Mouse (Mus musculus) heart, embryonic 11.5 days (tissue): ENCODE measurements around the gene Rpusd1. TPM values are rescaled to one million over a fixed set of nuclear protein-coding genes. Genes with fewer than 3 reads are reported as not detected.
"Not testable (repeated sequence)": the region's sequence is repeated elsewhere in the genome, so short reads cannot be mapped to it uniquely, and the experiment has no call there.

ENCODE experiments used
- ATAC-seq: fragments of 200-750 bp; cut with Nextera tagmentation; replicated peaks from 2 replicates; pipeline ENCODE4 v1.8.0; 2017; ENCODE audit warnings: moderate library complexity; ENCODE audit not compliant: insufficient number of reproducible peaks, low FRiP score, low TSS enrichment
- H3K27ac ChIP-seq: fragments of 300-500 bp; sonication (generic); 2 replicates; pipeline ENCODE4 v1.5.1; 2014; ENCODE audit warnings: mild to moderate bottlenecking, low read depth, low read length
- H3K27me3 ChIP-seq: fragments of 300-500 bp; sonication (generic); 2 replicates; pipeline ENCODE4 v1.6.1; 2014; ENCODE audit warnings: mild to moderate bottlenecking, low read length, mixed read lengths; ENCODE audit not compliant: control insufficient read depth, insufficient read depth
- H3K36me3 ChIP-seq: fragments of 300-500 bp; sonication (generic); 2 replicates; pipeline ENCODE4 v1.6.1; 2014; ENCODE audit warnings: mild to moderate bottlenecking, low read length, moderate library complexity, mixed read lengths; ENCODE audit not compliant: control insufficient read depth, insufficient read depth
- H3K4me1 ChIP-seq: fragments of 300-500 bp; sonication (generic); 2 replicates; pipeline ENCODE4 v1.6.1; 2014; ENCODE audit warnings: low read length; ENCODE audit not compliant: control insufficient read depth, insufficient read depth
- H3K4me2 ChIP-seq: fragments of 300-500 bp; sonication (generic); 2 replicates; pipeline ENCODE4 v1.6.1; 2014; ENCODE audit warnings: mild to moderate bottlenecking, moderate library complexity
- H3K4me3 ChIP-seq: fragments of 300-500 bp; sonication (generic); 2 replicates; pipeline ENCODE4 v1.5.1; 2014; ENCODE audit warnings: low read depth, low read length
- H3K9ac ChIP-seq: fragments of 300-500 bp; sonication (generic); 2 replicates; pipeline ENCODE4 v1.6.1; 2014; ENCODE audit warnings: mild to moderate bottlenecking, low read depth, low read length, moderate library complexity
- H3K9me3 ChIP-seq: fragments of 300-500 bp; sonication (generic); replicated peaks from 2 replicates; pipeline ENCODE4 v1.6.1; 2016; ENCODE audit warnings: low read length; ENCODE audit not compliant: control insufficient read depth
- WGBS: fragments of 180-500 bp; shearing (Covaris S2); extraction: QIAGEN DNeasy Blood & Tissue Kit; methylation state at CpG from one replicate; pipeline ENCODE4 v1.1.7; 2014; ENCODE audit not compliant: insufficient replicate concordance; 5-methylcytosine and 5-hydroxymethylcytosine counted together
- polyA plus RNA-seq: library from polyadenylated mRNA; unstranded; fragments of >200 nt; fragmentation: Nextera tagmentation; extraction: Ambion mirVana; gene quantifications from 2 replicates; pipeline ENCODE4 v1.2.1, GENCODE M21; 2014

Rpusd1 gene
- polyA plus RNA-seq, 1 experiment from 2014 or later, result 12.9 TPM

DNA sequence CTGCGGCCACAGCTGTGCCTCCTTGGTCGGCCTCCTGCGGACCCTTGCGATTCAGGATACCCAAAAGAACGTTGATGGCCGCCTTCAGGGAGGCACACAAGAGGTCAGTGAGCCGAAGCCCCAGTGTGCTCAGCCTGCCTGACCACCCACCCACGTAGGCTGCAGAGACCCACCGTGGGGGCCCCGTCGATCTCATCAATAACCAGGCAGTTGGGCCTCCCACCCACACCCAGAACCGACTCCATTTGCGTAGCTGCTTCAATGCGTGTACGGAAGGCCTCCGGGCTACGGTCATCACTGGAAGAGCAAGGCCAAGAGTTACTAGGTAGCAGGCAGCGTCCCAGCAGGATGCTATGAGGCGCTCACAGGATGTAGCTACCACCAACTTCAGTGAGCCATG lies 4.0 kb upstream of the Rpusd1 start:
- Histone ChIP-seq H3K4me2 (no peak overlapping the region), H3K27me3 (peaks cover 6% of the 10 kb centered on the region; the same call in 1 of the 2 replicates), H3K36me3 (peaks cover 5% of the 10 kb centered on the region), H3K4me1 (peaks cover 15% of the 10 kb centered on the region), H3K9ac (no peak overlapping the region), H3K4me3 (no peak overlapping the region), H3K9me3 (no peaks in the 10 kb centered on the region), H3K27ac (no peak overlapping the region)
- 92% methylated on average over 19 of the region's 19 CpGs for WGBS
- ATAC-seq, result no peak

DNA sequence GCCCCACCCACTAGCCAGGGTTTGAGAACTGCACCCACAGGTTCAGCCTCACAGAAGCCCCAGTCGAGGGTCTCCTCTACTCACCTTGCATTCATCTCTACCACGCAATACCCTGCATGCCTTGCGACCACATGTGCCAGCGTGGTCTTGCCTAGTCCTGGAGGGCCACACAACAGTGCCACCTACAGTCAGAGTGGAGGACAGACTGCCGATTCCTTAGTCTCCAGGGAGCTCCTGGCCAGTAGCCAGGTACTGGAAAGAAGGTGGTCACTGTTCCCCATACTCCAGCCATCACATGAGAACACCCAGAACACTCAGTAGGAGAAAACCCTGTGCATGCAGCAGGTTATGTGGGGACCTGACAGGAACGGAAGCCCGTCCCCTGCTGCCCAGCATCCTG lies 3.6 kb upstream of the Rpusd1 start:
- no peak for ATAC-seq
- no peak overlapping the region for H3K27ac ChIP-seq
- H3K9ac ChIP-seq, result no peak overlapping the region
- peaks cover 5% of the 10 kb centered on the region for H3K36me3 ChIP-seq
- H3K4me1 ChIP-seq, result peaks cover 18% of the 10 kb centered on the region
- WGBS, result 79% methylated on average over 7 of the region's 7 CpGs
- peaks cover 1% of the 10 kb centered on the region; the same call in 1 of the 2 replicates for H3K27me3 ChIP-seq
- H3K9me3 ChIP-seq, result no peaks in the 10 kb centered on the region
- H3K4me2 ChIP-seq, result no peak overlapping the region
- H3K4me3 ChIP-seq, result no peak overlapping the region

DNA sequence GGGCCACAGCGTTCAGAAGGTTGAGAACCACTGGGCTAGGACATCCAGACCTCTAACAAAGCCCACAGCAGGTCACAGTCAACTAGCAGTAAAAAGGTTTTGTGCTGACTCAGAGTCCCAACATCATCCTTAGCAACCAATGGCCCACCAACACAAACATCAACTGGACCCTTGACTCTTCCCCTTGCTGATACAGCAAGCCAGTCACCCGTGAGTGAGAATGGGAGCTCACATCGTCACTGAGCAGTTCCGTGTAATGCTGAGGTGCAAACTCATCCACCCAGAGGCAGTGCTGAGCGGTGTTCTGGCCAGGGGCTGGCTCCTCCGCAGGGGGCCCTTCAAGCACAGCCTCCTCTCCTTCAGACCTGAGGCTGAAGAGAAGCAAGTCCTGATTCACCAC lies 2.2 kb upstream of the Rpusd1 start:
- no peak overlapping the region for H3K4me2 ChIP-seq
- 81% methylated on average over 6 of the region's 6 CpGs for WGBS
- no peak overlapping the region for H3K4me3 ChIP-seq
- no peaks in the 10 kb centered on the region for H3K9me3 ChIP-seq
- H3K36me3 ChIP-seq, result peaks cover 5% of the 10 kb centered on the region
- no peak overlapping the region for H3K27ac ChIP-seq
- no peaks in the 10 kb centered on the region for H3K27me3 ChIP-seq
- H3K9ac ChIP-seq, result no peak overlapping the region
- no peak for ATAC-seq
- H3K4me1 ChIP-seq, result peaks cover 18% of the 10 kb centered on the region

DNA sequence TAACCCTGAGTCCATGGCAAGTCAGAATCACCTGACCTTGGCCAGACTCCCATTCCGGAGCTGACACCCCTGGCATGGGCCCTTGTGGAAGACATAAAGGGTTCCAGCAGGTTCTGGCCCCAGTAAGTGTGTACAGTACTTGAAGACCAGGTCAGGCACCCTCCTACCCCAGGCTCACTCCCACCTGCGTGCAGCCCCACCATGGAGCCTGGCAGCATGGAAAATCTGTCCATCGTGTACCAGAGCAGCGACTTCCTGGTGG lies 470 bp downstream of the Rpusd1 start:
- peaks cover 18% of the 10 kb centered on the region for H3K4me1 ChIP-seq
- no peak for ATAC-seq
- H3K36me3 ChIP-seq, result peaks cover 4% of the 10 kb centered on the region; the same call in 1 of the 2 replicates
- H3K9me3 ChIP-seq, result no peaks in the 10 kb centered on the region
- H3K27me3 ChIP-seq, result no peaks in the 10 kb centered on the region
- peak overlapping the region; percentile 97 for H3K4me2 ChIP-seq
- H3K4me3 ChIP-seq, result peak overlapping the region; percentile 60
- 0 out of 2 replicates have a peak overlapping the region, but pooled peaks have one; percentile 18 for H3K27ac ChIP-seq
- H3K9ac ChIP-seq, result peak overlapping the region; percentile 89
- WGBS, result 21% methylated on average over 4 of the region's 4 CpGs

DNA sequence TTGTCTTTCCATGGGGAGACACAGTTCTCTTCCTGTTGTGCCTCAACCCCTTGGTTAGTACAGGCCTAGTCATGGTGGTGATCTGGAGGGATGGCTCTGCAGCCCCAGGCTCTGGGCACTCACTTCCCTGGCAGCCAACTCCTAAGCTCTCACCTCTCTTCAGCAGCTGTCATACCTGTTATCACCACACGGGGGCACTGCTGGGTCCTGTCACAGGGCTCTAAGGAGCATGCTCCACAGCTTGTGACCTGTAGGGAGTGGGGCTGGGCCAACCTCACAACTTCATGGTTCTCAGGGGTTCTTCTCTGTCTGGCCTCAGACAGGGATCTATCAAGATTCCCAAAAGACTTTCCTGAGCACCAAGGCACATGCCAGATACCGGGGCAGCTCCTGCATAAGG lies 4.6 kb downstream of the Rpusd1 start:
- Histone ChIP-seq H3K9me3 (no peaks in the 10 kb centered on the region), H3K27me3 (peaks cover 5% of the 10 kb centered on the region; the same call in 1 of the 2 replicates), H3K4me1 (peaks cover 10% of the 10 kb centered on the region), H3K4me2 (no peak overlapping the region), H3K4me3 (no peak overlapping the region), H3K36me3 (peaks cover 4% of the 10 kb centered on the region; the same call in 1 of the 2 replicates), H3K27ac (no peak overlapping the region), H3K9ac (no peak overlapping the region)
- 14% methylated on average over 2 of the region's 2 CpGs for WGBS
- ATAC-seq, result no peak

DNA sequence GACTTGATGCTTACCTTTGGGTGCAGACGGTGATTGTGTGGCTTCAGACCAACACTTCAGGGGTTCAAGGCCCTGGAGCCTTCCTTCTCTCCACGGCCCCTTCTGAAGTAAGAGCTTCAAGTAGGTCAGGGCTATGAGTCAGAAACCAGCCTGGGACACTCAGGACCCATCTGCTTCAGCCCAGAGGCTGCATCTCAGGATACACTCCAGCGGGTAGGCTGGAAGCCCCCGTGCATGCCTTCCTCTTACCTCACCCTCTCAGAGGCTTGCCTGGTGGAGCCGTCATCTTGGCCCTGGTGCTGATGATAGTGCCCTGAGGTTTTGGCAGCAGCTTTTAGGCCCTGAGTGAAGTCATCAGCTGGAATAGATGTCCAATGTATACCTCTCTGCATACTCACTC lies 7.8 kb downstream of the Rpusd1 start:
- no peak for ATAC-seq
- H3K4me3 ChIP-seq, result no peak overlapping the region
- H3K9ac ChIP-seq, result no peak overlapping the region
- no peak overlapping the region for H3K4me2 ChIP-seq
- no peaks in the 10 kb centered on the region for H3K9me3 ChIP-seq
- WGBS, result 74% methylated on average over 5 of the region's 5 CpGs
- H3K36me3 ChIP-seq, result peaks cover 4% of the 10 kb centered on the region; the same call in 1 of the 2 replicates
- peaks cover 10% of the 10 kb centered on the region; the same call in 1 of the 2 replicates for H3K27me3 ChIP-seq
- no peak overlapping the region for H3K27ac ChIP-seq
- H3K4me1 ChIP-seq, result no peaks in the 10 kb centered on the region

DNA sequence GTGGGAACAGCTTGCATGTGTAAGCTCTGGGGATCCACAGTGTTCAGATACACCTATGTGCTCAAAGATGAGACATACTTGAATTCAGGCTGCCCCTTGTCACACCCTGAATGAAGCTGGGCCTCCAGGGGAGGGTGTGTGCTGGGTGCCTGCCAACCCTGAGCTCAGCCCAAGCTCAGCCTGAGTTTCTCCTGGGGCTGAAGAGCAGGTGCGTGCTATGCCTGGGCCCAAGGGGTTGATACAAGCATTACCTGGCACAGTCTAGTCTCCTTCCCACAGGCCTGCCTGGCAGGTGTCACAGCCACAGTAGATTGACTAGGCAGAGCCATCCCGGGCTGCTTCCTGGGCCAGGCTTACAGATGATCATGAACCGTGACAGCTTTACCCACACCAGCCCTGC lies 8.3 kb downstream of the Rpusd1 start, which contains the start of gene Mslnl:
Gene Mslnl (plus strand): TSS at position 298 of the 400 bp plus-strand sequence.
- H3K4me1 ChIP-seq, result no peaks in the 10 kb centered on the region
- no peak within 1 kb of the TSS for H3K4me3 ChIP-seq
- WGBS, result 68% methylated on average over 3 of the region's 3 CpGs
- H3K9me3 ChIP-seq, result no peaks in the 10 kb centered on the region
- H3K4me2 ChIP-seq, result no peak within 1 kb of the TSS
- peaks cover 2% of the 10 kb centered on the region; the same call in 1 of the 2 replicates for H3K36me3 ChIP-seq
- H3K27me3 ChIP-seq, result peaks cover 10% of the 10 kb centered on the region
- no peak for ATAC-seq
- no peak within 1 kb of the TSS for H3K27ac ChIP-seq
- H3K9ac ChIP-seq, result no peak within 1 kb of the TSS

DNA sequence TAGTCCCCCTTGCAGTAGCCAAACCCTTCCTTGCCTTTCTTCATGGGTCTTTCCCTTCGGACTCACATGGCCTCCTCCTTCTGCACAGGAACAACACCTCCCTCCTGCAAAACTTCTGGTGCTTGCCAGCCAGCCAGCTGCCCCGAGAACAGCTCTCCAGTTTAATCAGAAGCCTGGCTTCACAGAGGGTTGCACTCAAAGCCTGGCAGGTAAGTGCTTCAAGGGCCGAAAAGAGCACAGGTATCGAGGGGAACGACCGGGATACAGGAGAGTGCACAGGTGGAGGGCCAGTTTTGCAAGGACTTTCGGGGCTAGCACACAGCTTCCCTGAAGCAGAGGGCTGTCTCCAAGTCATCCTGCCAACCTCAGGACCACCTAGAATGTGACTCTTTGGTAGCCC lies 11.4 kb downstream of the Rpusd1 start:
- H3K9me3 ChIP-seq, result no peaks in the 10 kb centered on the region
- no peak overlapping the region for H3K4me2 ChIP-seq
- ATAC-seq, result no peak
- H3K4me1 ChIP-seq, result no peaks in the 10 kb centered on the region
- H3K27me3 ChIP-seq, result peaks cover 18% of the 10 kb centered on the region
- H3K4me3 ChIP-seq, result no peak overlapping the region
- H3K36me3 ChIP-seq, result no peaks in the 10 kb centered on the region
- H3K9ac ChIP-seq, result no peak overlapping the region
- WGBS, result 75% methylated on average over 7 of the region's 7 CpGs
- H3K27ac ChIP-seq, result no peak overlapping the region

DNA sequence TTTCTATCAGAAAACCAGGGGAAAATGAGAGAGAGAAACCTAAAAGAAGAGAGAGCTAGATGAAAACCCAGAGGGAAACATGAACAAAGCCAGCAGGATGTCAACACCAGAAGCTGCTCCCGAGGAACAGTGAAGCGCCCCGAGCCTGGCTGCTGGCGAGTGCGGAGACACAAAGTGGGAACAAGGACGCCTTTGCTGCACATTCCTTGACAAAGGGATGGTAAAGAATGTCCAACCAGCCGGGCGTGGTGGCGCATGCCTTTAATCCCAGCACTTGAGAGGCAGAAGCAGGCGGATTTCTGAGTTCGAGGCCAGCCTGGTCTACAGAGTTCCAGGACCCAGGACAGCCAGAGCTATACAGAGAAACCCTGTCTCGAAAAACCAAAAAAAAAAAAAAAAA lies 14.0 kb downstream of the Rpusd1 start:
- H3K27me3 ChIP-seq, result peaks cover 14% of the 10 kb centered on the region
- not testable (repeated sequence) for H3K4me1 ChIP-seq, H3K27ac ChIP-seq, H3K4me2 ChIP-seq, ATAC-seq, H3K4me3 ChIP-seq, H3K36me3 ChIP-seq, H3K9ac ChIP-seq, H3K9me3 ChIP-seq
- WGBS, result 62% methylated on average over 12 of the region's 12 CpGs
